Mouse (Mus musculus): ENCODE data around the gene Wnt1.
"Not testable (repeated sequence)": the region's sequence is repeated elsewhere in the genome, so short reads cannot be mapped to it uniquely, and the experiment has no call there.

Wnt1 gene

GRCm38 (mm10) chr15:98789661-98790535 is at the start of gene Wnt1:
Wnt1 (plus strand) TSS chr15:98789857.
- peak; percentile 33 to 59 for DNase-seq

GRCm38 (mm10) chr15:98740219-98740618 is 49.4 kb upstream of the Wnt1 start:
- no peak for DNase-seq

DNA sequence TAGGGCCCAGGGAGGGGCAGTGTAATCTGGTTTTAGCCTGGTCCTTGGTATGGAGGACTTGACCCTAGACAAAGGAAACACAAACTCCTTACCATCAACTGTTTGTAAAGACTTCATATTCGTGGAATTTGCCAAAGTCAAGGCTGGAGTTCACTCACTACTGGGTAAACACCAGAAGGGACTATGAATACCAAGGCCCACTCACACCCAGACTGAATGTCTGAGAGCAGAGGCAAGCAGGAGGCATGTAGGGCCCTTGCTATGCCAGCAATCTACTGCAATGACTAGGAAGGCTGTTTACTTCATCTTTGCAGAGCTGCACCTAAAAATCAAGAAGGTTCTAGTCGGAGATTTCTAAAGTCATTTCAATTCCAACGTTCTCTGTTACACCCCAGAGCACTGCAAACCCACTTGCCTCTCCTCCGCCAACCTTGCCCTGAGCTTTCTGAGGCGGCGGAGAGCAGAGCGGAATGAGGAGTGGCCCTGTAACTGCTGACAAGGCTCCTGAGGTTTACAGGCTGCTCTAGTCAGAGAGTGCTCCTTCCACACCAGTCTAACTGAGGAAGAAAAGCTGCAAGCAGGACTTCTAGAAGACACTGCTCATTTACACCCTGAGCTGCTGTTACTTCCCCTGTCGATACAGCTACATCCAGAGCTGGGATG is 46.8 kb upstream of the Wnt1 start:
- no peak for DNase-seq

DNA sequence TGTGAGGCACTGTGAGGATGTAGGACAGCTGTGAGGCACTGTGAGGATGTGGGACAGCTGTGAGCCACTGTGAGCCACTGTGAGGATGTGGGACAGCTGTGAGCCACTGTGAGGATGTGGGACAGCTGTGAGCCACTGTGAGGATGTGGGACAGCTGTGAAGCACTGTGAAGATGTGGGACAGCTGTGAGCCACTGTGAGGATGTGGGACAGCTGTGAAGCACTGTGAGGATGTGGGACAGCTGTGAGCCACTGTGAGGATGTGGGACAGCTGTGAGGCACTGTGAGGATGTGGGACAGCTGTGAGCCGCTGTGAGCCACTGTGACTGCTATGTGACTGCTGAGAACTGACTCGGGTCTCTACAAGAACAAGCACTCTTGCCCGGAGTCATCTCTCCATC is 45.8 kb upstream of the Wnt1 start:
- DNase-seq = not testable (repeated sequence)

- no peak for DNase-seq
These were observed 43.2 kb upstream of the Wnt1 start for GRCm38 (mm10) chr15:98746344-98746965.

- DNase-seq = no peak
These were observed 42.4 kb upstream of the Wnt1 start for GRCm38 (mm10) chr15:98747296-98747695.

GRCm38 (mm10) chr15:98749093-98749492 is 40.6 kb upstream of the Wnt1 start:
- no peak for DNase-seq

DNA sequence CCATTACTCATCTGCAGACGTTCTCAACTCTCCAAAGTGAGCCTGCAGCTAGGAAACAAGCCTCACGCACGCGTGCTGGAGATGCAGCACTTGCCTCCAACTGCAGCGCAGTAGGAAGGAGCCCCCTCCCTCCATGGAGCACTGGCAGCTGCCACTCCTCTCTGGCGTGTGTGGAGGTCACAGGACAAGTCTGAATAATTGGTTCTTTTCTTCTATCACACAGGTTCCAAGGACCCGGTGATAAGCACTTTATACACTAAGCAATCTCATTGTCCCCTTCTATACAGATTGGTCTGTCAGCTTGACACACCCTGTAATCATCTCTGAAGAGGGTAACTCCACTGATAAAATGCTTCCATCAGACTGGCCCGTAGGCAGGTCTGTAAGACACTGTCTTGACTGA is 36.6 kb upstream of the Wnt1 start:
- no peak for DNase-seq

- DNase-seq = no peak
These were observed 35.5 kb upstream of the Wnt1 start for GRCm38 (mm10) chr15:98754125-98754524.

GRCm38 (mm10) chr15:98762201-98762621 is 27.4 kb upstream of the Wnt1 start:
- peak; percentile 78 to 85 for DNase-seq

DNA sequence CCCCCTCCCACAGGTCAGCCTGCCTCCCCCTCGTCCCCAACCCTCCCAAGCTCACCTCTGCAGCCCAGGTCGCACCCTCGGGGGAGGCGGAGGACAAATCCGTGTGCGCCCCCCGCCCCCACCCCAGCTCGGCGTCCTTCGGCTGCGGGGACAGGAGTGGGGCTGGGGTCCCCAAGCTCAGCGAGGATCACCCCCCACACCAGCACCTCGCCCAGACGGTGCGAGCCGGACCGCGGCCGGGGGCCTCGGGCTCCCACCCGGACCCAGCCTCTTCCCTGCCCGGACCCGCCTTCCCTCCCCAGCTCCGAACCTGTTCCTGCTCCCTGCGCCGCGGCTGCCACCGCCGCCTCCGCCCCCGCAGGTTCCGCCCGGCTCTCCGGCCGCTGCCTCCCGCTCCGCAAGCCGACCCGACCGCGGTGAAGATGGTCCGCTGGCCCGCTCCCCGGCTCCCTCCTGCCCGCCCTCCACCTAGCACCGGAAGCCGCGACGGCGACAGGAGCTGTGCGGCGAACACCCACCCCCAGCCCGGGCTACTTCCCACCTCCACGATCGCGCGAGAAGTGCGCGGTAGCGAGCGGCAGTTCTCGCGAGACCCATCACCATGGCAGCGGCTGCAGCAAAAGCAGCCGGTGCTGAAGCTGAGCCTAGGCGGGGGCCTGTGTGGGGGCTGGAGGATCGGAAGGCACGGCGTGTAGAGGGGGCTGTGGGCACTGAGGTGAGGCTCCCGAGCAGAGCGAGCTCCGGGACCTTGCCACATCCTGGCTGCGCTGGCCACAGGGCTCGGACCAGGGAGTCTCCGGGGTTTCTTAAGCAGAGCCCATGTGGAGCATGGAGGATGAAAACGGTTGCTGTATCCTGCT is 26.8 kb upstream of the Wnt1 start, which contains the start of gene Arf3:
Arf3 (minus strand) TSS at position 545 of the 860 bp plus-strand sequence.
- peak; percentile 96 to 97 for DNase-seq

- DNase-seq = no peak
These were observed 23.7 kb upstream of the Wnt1 start for GRCm38 (mm10) chr15:98765929-98766328.

- DNase-seq = no peak
These were observed 21.4 kb upstream of the Wnt1 start for GRCm38 (mm10) chr15:98768259-98768658.

GRCm38 (mm10) chr15:98771813-98772425 is 17.7 kb upstream of the Wnt1 start:
- DNase-seq = no peak

- no peak for DNase-seq
These were observed 17.0 kb upstream of the Wnt1 start for GRCm38 (mm10) chr15:98772511-98773211.

GRCm38 (mm10) chr15:98774096-98774495 is 15.6 kb upstream of the Wnt1 start:
- no peak for DNase-seq

DNA sequence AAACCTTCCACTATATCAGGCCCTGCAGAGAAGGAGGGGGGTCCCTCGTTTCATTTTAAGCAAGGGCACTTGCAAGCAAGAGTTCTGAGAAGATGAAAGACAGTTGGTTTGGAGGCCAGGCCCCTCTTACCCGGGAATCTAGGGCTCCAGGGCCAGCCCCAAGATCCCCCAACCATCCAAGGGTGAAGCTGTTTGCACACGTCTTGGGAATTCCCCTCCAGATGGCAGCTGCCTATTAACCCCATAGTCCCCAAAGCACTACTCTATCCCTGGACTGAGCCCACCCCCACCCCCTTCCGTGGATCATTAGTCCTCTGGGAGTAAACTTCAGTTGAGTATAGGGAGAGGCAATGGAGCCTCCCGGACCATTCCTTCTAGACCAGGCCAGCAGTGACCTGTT is 14.1 kb upstream of the Wnt1 start:
- DNase-seq = no peak

DNA sequence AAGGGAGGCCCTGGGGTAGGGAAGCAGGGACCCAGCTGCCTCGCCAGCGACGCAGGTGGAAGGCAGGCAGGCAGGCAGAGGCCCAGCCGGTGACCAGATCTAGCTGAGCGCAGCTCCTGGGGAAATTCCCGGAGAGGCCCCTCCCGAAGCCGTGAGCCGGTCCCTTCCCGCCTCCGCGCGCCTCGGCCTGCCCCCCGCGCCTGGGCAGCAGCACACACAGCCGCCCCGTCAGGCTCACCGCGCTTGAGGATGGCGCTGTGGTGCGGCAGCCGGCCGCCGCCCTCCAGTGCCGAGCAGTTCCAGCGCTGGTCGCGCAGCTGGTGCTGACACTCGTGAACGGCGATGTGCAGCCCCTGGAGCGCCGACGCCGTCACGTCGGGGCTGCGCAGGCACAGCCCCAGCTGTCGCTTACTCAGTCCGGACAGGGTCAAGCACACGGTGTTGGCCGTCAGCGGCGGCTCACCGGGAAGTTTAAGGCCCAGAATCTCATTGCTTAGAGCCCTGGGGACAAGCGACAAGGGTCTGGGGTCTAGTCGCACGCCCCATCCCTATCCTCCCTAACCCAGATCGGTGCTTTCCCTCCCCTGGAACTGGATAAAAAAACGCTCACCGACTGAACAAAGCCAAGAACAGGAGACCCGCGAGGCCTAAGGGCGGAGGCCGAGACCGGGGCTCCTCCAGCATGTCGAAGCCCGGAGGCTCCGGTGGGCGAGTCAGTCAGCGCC is 13.2 kb upstream of the Wnt1 start:
- no peak for DNase-seq

GRCm38 (mm10) chr15:98777005-98777616 is 12.5 kb upstream of the Wnt1 start:
- DNase-seq = no peak

- no peak for DNase-seq
These were observed 11.9 kb upstream of the Wnt1 start, which contains the start of gene Wnt10b for GRCm38 (mm10) chr15:98777762-98778161. Wnt10b (minus strand) TSS chr15:98778150.
